Mouse (Mus musculus): ENCODE results near the gene Man2a1. TPM values are rescaled to one million over a fixed set of nuclear protein-coding genes. Genes with fewer than 3 reads are reported as not detected.

Gene Man2a1
- polyA plus RNA-seq, 1 experiment, result 53.4 TPM

DNA sequence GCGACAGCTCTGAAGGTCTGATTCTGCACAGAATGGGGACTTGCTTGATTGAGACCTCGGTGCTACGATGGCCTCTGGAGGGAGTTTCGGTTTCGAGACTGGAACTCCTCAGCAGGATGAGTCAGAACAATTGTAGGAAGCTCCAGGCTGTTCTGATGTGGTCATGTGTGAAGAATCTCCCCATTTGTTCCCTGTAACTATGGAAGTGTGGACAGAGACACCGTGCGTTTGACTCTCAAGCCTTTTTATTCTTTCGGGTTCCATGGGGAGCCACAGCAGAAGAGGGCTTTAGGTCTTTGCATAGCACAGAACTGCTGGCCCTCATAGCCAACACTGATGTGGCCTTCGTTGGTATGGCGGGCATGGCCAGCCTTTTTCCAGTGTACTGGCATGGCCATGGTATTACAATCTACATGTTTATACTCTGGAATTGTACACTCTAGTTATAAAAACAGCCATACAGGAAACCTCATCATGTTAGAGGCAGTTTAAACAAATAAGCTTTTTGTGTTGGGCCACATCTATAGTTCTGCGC, 21.9 kb downstream of the Man2a1 start:
- Histone ChIP-seq H3K27ac (ENCODE audit: insufficient read depth, low read length) (no peak overlapping the region), H3K4me3 (ENCODE audit: low read depth, low read length) (no peak overlapping the region), H3K9me3 (replicated peaks; ENCODE audit: control insufficient read depth, insufficient read depth, low read length, poor library complexity, severe bottlenecking) (no peaks in the 10 kb centered on the region), H3K36me3 (ENCODE audit: control insufficient read depth, insufficient read depth, low read length, poor library complexity, severe bottlenecking) (peaks cover 10% of the 10 kb centered on the region), H3K9ac (ENCODE audit: low read depth, poor library complexity, severe bottlenecking) (no peak overlapping the region), H3K4me1 (ENCODE audit: control insufficient read depth, insufficient read depth, low read length) (no peaks in the 10 kb centered on the region), H3K27me3 (ENCODE audit: control insufficient read depth, insufficient read depth, low read length, poor library complexity, severe bottlenecking) (no peaks in the 10 kb centered on the region)
- TF ChIP-seq EP300 (IDR thresholded peaks at IDR 0.05; ENCODE audit: insufficient read depth, low read depth, low read length), result no peak
- TF ChIP-seq CTCF (IDR thresholded peaks at IDR 0.05; ENCODE audit: low read depth, low read length), result no peak
- TF ChIP-seq POLR2A (IDR thresholded peaks at IDR 0.05; ENCODE audit: insufficient read depth, low read length), result no peak

- TF ChIP-seq CTCF (IDR thresholded peaks at IDR 0.05; ENCODE audit: low read depth, low read length), result no peak
- no peak for TF ChIP-seq EP300 (IDR thresholded peaks at IDR 0.05; ENCODE audit: insufficient read depth, low read depth, low read length)
- TF ChIP-seq POLR2A (IDR thresholded peaks at IDR 0.05; ENCODE audit: insufficient read depth, low read length), result no peak
- Histone ChIP-seq H3K9ac (ENCODE audit: low read depth, poor library complexity, severe bottlenecking) (no peak overlapping the region), H3K9me3 (replicated peaks; ENCODE audit: control insufficient read depth, insufficient read depth, low read length, poor library complexity, severe bottlenecking) (no peaks in the 10 kb centered on the region), H3K36me3 (ENCODE audit: control insufficient read depth, insufficient read depth, low read length, poor library complexity, severe bottlenecking) (peaks cover 10% of the 10 kb centered on the region), H3K27me3 (ENCODE audit: control insufficient read depth, insufficient read depth, low read length, poor library complexity, severe bottlenecking) (no peaks in the 10 kb centered on the region), H3K27ac (ENCODE audit: insufficient read depth, low read length) (no peak overlapping the region), H3K4me3 (ENCODE audit: low read depth, low read length) (no peak overlapping the region), H3K4me1 (ENCODE audit: control insufficient read depth, insufficient read depth, low read length) (no peaks in the 10 kb centered on the region)
Measured at GRCm38 (mm10) chr17:64624439-64624838, 23.9 kb downstream of the Man2a1 start.

DNA sequence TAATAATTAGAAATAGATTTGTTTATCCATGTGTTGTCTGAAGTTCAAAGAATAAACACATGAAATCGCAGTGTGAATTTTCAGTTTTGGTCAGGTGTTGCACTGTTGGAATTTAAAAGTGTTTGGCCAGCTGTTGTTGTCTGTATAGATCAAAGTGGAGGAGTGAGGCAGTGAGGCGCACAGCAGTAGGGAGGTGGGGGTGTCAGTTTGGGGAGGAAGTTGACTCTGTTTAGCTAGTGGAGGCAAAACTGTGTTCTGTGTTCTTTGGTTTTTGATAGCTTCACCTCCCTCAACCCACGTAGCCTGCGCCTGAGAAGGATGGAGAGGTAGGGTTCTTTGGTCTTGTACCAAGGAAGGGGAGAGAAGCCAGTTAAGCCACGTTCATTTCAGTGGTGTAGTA, 28.3 kb downstream of the Man2a1 start:
- no peaks in the 10 kb centered on the region for H3K9me3 ChIP-seq (replicated peaks; ENCODE audit: control insufficient read depth, insufficient read depth, low read length, poor library complexity, severe bottlenecking)
- H3K27ac ChIP-seq (ENCODE audit: insufficient read depth, low read length), result no peak overlapping the region
- no peaks in the 10 kb centered on the region for H3K27me3 ChIP-seq (ENCODE audit: control insufficient read depth, insufficient read depth, low read length, poor library complexity, severe bottlenecking)
- peaks cover 14% of the 10 kb centered on the region for H3K36me3 ChIP-seq (ENCODE audit: control insufficient read depth, insufficient read depth, low read length, poor library complexity, severe bottlenecking)
- no peak overlapping the region for H3K4me3 ChIP-seq (ENCODE audit: low read depth, low read length)
- no peak for TF ChIP-seq POLR2A (IDR thresholded peaks at IDR 0.05; ENCODE audit: insufficient read depth, low read length)
- TF ChIP-seq EP300 (IDR thresholded peaks at IDR 0.05; ENCODE audit: insufficient read depth, low read depth, low read length), result no peak
- TF ChIP-seq CTCF (IDR thresholded peaks at IDR 0.05; ENCODE audit: low read depth, low read length), result no peak
- no peak overlapping the region for H3K9ac ChIP-seq (ENCODE audit: low read depth, poor library complexity, severe bottlenecking)
- no peaks in the 10 kb centered on the region for H3K4me1 ChIP-seq (ENCODE audit: control insufficient read depth, insufficient read depth, low read length)

DNA sequence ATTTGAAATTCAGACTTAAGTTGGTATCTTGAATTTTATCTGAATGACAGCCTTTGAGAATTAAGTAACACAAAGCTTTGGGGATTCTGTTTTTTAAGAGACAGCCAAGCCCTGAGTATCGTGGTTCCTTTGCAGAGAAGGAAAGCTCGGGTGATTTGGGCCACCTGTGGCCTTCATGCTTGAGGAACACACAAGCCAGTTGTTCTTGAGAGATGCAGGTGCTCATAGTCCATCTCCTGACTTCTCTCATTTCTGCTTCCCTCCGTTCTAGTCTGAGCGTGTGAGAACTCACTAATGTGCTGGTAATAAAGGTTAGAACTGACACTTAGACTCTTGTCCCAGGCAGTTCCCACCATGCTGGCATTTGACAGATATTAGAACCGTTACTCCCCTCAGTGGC, 28.9 kb downstream of the Man2a1 start:
- Histone ChIP-seq H3K4me1 (ENCODE audit: control insufficient read depth, insufficient read depth, low read length) (no peaks in the 10 kb centered on the region), H3K27me3 (ENCODE audit: control insufficient read depth, insufficient read depth, low read length, poor library complexity, severe bottlenecking) (no peaks in the 10 kb centered on the region), H3K9ac (ENCODE audit: low read depth, poor library complexity, severe bottlenecking) (no peak overlapping the region), H3K36me3 (ENCODE audit: control insufficient read depth, insufficient read depth, low read length, poor library complexity, severe bottlenecking) (peaks cover 14% of the 10 kb centered on the region), H3K9me3 (replicated peaks; ENCODE audit: control insufficient read depth, insufficient read depth, low read length, poor library complexity, severe bottlenecking) (no peaks in the 10 kb centered on the region), H3K27ac (ENCODE audit: insufficient read depth, low read length) (no peak overlapping the region), H3K4me3 (ENCODE audit: low read depth, low read length) (no peak overlapping the region)
- TF ChIP-seq CTCF (IDR thresholded peaks at IDR 0.05; ENCODE audit: low read depth, low read length), result no peak
- TF ChIP-seq POLR2A (IDR thresholded peaks at IDR 0.05; ENCODE audit: insufficient read depth, low read length), result no peak
- TF ChIP-seq EP300 (IDR thresholded peaks at IDR 0.05; ENCODE audit: insufficient read depth, low read depth, low read length), result no peak

DNA sequence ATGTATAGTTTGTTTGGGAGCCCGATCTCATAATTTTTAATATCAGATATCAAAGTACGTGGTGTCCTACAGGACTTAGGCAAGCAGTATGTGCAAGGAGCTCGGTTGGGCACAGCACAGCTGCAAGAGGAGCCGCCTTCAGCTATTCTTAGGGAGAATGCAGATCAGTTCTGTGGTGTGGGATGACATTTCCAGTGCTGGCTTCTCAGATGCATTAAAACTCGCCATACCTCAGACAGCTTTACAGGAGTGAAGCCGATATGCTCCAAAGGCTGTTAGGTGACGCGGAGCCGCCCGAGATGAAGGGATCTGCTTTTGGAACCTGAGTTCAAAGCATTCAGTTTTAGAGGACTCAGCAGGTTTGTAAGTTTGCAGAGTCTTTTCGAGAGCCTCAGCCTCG, 30.0 kb downstream of the Man2a1 start:
- Histone ChIP-seq H3K36me3 (ENCODE audit: control insufficient read depth, insufficient read depth, low read length, poor library complexity, severe bottlenecking) (peaks cover 12% of the 10 kb centered on the region), H3K9ac (ENCODE audit: low read depth, poor library complexity, severe bottlenecking) (no peak overlapping the region), H3K4me1 (ENCODE audit: control insufficient read depth, insufficient read depth, low read length) (no peaks in the 10 kb centered on the region), H3K27me3 (ENCODE audit: control insufficient read depth, insufficient read depth, low read length, poor library complexity, severe bottlenecking) (no peaks in the 10 kb centered on the region), H3K27ac (ENCODE audit: insufficient read depth, low read length) (no peak overlapping the region), H3K4me3 (ENCODE audit: low read depth, low read length) (no peak overlapping the region), H3K9me3 (replicated peaks; ENCODE audit: control insufficient read depth, insufficient read depth, low read length, poor library complexity, severe bottlenecking) (no peaks in the 10 kb centered on the region)
- no peak for TF ChIP-seq CTCF (IDR thresholded peaks at IDR 0.05; ENCODE audit: low read depth, low read length)
- TF ChIP-seq EP300 (IDR thresholded peaks at IDR 0.05; ENCODE audit: insufficient read depth, low read depth, low read length), result no peak
- TF ChIP-seq POLR2A (IDR thresholded peaks at IDR 0.05; ENCODE audit: insufficient read depth, low read length), result no peak

DNA sequence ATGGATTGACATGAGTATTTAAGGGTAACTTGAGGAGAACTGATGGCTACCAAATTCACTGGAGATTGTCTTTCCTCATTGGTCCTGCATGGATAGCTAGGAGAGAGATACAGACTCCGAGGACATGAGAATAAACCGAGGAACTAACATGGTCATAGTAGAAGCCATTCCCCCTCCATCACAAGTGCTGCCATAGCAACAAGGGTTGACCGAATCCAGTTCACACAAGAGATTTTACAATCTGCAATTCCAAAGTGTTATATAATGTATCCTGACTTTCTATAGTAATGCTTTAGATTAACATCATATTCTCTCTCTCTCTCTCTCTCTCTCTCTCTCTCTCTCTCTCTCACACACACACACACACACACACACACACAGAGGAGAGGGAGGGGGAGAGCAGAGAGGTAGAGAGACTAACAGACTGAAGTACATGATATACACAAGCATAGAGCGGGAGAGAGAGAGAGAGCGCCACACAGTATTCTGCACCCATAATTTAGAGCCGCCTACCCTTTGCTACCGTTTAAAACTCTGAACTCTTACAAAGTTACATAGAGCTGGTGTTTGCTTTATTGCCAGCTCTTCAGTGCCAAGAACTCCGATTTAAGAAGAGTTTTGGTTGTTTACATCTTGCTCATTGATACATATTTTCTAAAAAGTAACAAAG, 37.5 kb downstream of the Man2a1 start:
- TF ChIP-seq EP300 (IDR thresholded peaks at IDR 0.05; ENCODE audit: insufficient read depth, low read depth, low read length) (no peak), CTCF (IDR thresholded peaks at IDR 0.05; ENCODE audit: low read depth, low read length) (no peak)
- H3K9me3 ChIP-seq (replicated peaks; ENCODE audit: control insufficient read depth, insufficient read depth, low read length, poor library complexity, severe bottlenecking), result no peaks in the 10 kb centered on the region
- H3K36me3 ChIP-seq (ENCODE audit: control insufficient read depth, insufficient read depth, low read length, poor library complexity, severe bottlenecking), result no peaks in the 10 kb centered on the region; the same call in 1 of the 2 replicates
- no peaks in the 10 kb centered on the region for H3K27me3 ChIP-seq (ENCODE audit: control insufficient read depth, insufficient read depth, low read length, poor library complexity, severe bottlenecking)
- no peak overlapping the region for H3K4me3 ChIP-seq (ENCODE audit: low read depth, low read length)
- H3K9ac ChIP-seq (ENCODE audit: low read depth, poor library complexity, severe bottlenecking), result no peak overlapping the region
- no peak overlapping the region for H3K27ac ChIP-seq (ENCODE audit: insufficient read depth, low read length)
- no peaks in the 10 kb centered on the region for H3K4me1 ChIP-seq (ENCODE audit: control insufficient read depth, insufficient read depth, low read length)

All from ES-Bruce4 (cell line).